In the genomic region with DNA sequence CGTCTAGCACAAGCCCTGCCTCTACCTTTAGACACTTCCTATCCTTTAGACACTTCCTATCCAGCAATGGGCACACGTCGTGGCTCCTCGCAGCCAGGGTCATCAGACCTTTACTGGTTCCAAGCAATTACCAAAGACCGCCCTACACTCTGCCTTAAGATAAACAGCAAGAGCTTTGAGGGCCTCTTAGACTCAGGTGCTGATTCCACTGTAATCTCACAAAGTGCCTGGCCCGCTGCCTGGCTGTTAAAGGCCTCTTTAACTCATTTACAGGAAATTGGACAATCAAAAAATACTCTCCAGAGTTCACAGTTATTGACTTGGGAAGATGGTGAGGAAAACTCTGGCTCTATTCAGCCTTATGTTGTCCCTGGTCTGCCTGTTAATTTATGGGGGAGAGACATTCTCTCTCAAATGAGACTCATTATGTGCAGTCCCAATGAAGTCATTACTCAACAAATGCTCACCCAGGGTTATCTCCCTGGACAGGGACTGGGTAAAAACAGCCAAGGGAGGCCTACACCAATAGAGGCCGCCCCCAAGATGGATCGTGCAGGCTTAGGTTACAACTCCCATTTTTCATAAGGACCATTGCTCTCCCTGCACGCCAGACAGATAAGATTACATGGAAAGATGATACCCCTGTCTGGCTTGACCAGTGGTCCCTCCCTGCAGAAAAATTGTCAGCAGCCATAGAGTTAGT, we compare ENCODE assay signal across 21 mouse cellular contexts. TPM values are rescaled to one million over a fixed set of nuclear protein-coding genes. Genes with fewer than 3 reads are reported as not detected.
A peak's percentile ranks its signal among the peaks of the same experiment; 100 is the strongest.
DNase-seq lines count a peak whose midpoint lies in the region; ATAC-seq and TF ChIP-seq lines count a peak whose summit lies in the region.
"Not testable (repeated sequence)": the region's sequence is repeated elsewhere in the genome, so short reads cannot be mapped to it uniquely, and the experiment has no call there.
"Had no signal": no experiment of that assay in that cellular context is flagged by ENCODE, and none has a peak within 500 bp of the region (broad histone marks: within the 10 kb centered on the region; RNA-seq: fewer than 3 reads in every experiment).

No protein-coding gene starts in this region.

- ATAC-seq in kidney, embryonic 14.5 days (ENCODE audit: low FRiP score, low TSS enrichment): peak; percentile 55; the same call in 1 of the 2 replicates
- not testable (repeated sequence) for ATAC-seq in kidney, postnatal 0 days (replicated peaks; ENCODE audit: low FRiP score, low read depth)

- not testable (repeated sequence) for TF ChIP-seq POLR2A in lung, adult 2 months (IDR thresholded peaks at IDR 0.05; ENCODE audit: borderline replicate concordance, extremely low read depth, low read depth, low read length)

- peak; percentile 8 for DNase-seq in cerebellum, adult 9-11 months
- peak; percentile 22 for DNase-seq in embryo, embryonic 11 days
- DNase-seq in kidney, postnatal 0 days (ENCODE audit: low spot score): peak; percentile 56
- peak; percentile 43 for DNase-seq in lung, adult 2 months
- DNase-seq in lung, postnatal 14 days: peak; percentile 58
- peak; percentile 46 to 73 for DNase-seq in lung, postnatal 4 days
- peak; percentile 22 for DNase-seq in neural tube, embryonic 10.5 days (ENCODE audit: extremely low spot score, low spot score)

- H3K9me3 ChIP-seq in kidney, embryonic 14.5 days (ENCODE audit: control insufficient read depth, low read length); kidney, postnatal 0 days (replicated peaks; ENCODE audit: low read length): not testable (repeated sequence)

- H3K4me2 ChIP-seq in kidney, embryonic 14.5 days (replicated peaks; ENCODE audit: low read depth, low read length); kidney, postnatal 0 days (ENCODE audit: low read length): not testable (repeated sequence)

- H3K4me1 ChIP-seq in kidney, embryonic 14.5 days (ENCODE audit: control insufficient read depth, insufficient read depth, low read length): peaks cover 11% of the 10 kb centered on the region; the same call in 1 of the 2 replicates
- H3K4me1 ChIP-seq in kidney, postnatal 0 days (replicated peaks; ENCODE audit: insufficient read depth, low read length); lung, adult 2 months (ENCODE audit: control insufficient read depth, insufficient read depth, low read length): not testable (repeated sequence)

- not testable (repeated sequence) for H3K9ac ChIP-seq in kidney, embryonic 14.5 days (ENCODE audit: low read depth, low read length); kidney, postnatal 0 days (ENCODE audit: low read depth, low read length)

- 21% methylated on average over 9 of the region's 9 CpGs for WGBS in kidney, embryonic 14.5 days
- 37% methylated on average over 9 of the region's 9 CpGs for WGBS in kidney, postnatal 0 days
- WGBS in lung, adult 2 months: 58% methylated on average over 9 of the region's 9 CpGs

- not testable (repeated sequence) for H3K27me3 ChIP-seq in kidney, embryonic 14.5 days (ENCODE audit: control insufficient read depth, insufficient read depth, low read length); kidney, postnatal 0 days (ENCODE audit: insufficient read depth, low read length)

- H3K36me3 ChIP-seq in kidney, embryonic 14.5 days (ENCODE audit: control insufficient read depth, insufficient read depth, low read length); kidney, postnatal 0 days (ENCODE audit: insufficient read depth, low read length): not testable (repeated sequence)

- H3K4me3 ChIP-seq in kidney, embryonic 14.5 days (ENCODE audit: low read length); kidney, postnatal 0 days (replicated peaks; ENCODE audit: low read depth, low read length); lung, adult 2 months (replicated peaks; ENCODE audit: extremely low read depth, low read depth, low read length): not testable (repeated sequence)

- not testable (repeated sequence) for H3K27ac ChIP-seq in kidney, embryonic 14.5 days (ENCODE audit: low read depth, low read length); kidney, postnatal 0 days

- TF ChIP-seq CTCF in kidney, postnatal 0 days (IDR thresholded peaks at IDR 0.05; ENCODE audit: low read depth); lung, adult 2 months (IDR thresholded peaks at IDR 0.05; ENCODE audit: insufficient read depth, low read length): not testable (repeated sequence)

RNA-seq across cellular contexts. Expression of gene Krtap5-1, which starts 10.9 kb away (rescaled TPM):
- polyA plus RNA-seq in kidney, embryonic 14.5 days (2014; fragmentation: Nextera tagmentation; extraction: Ambion mirVana): not detected in 2 replicates
- polyA plus RNA-seq in kidney, postnatal 0 days (2015; fragmentation: Nextera tagmentation; extraction: Ambion mirVana): not detected in 2 replicates
- polyA plus RNA-seq in lung, adult 2 months (2012; rRNA removed): not detected in 2 replicates
- polyA plus RNA-seq: cortical plate, adult 2 months; embryonic facial prominence, embryonic 11.5 days; embryonic facial prominence, embryonic 14.5 days; forebrain, embryonic 10.5 days; forebrain, embryonic 13.5 days; forebrain, embryonic 16.5 days; G1E; heart, embryonic 11.5 days; heart, embryonic 14.5 days; heart, postnatal 0 days; hindbrain, embryonic 12.5 days; hindbrain, embryonic 15.5 days; Patski had no signal

RNA-seq across cellular contexts. Expression of gene Gm4559, which starts 11.9 kb away (rescaled TPM):
- polyA plus RNA-seq in kidney, embryonic 14.5 days (2014; fragmentation: Nextera tagmentation; extraction: Ambion mirVana): not detected in 2 replicates
- polyA plus RNA-seq in kidney, postnatal 0 days (2015; fragmentation: Nextera tagmentation; extraction: Ambion mirVana): not detected in 2 replicates
- not detected in 2 replicates for polyA plus RNA-seq in lung, adult 2 months (2012; rRNA removed)
- polyA plus RNA-seq: cortical plate, adult 2 months; embryonic facial prominence, embryonic 11.5 days; embryonic facial prominence, embryonic 14.5 days; forebrain, embryonic 10.5 days; forebrain, embryonic 13.5 days; forebrain, embryonic 16.5 days; G1E; heart, embryonic 11.5 days; heart, embryonic 14.5 days; heart, postnatal 0 days; hindbrain, embryonic 12.5 days; hindbrain, embryonic 15.5 days; Patski had no signal

RNA-seq across cellular contexts. Expression of gene Krtap5-4, which starts 17.3 kb away (rescaled TPM):
- not detected in 2 replicates for polyA plus RNA-seq in kidney, embryonic 14.5 days (2014; fragmentation: Nextera tagmentation; extraction: Ambion mirVana)
- not detected in 2 replicates for polyA plus RNA-seq in kidney, postnatal 0 days (2015; fragmentation: Nextera tagmentation; extraction: Ambion mirVana)
- polyA plus RNA-seq in lung, adult 2 months (2012; rRNA removed): not detected in 2 replicates
- polyA plus RNA-seq: cortical plate, adult 2 months; embryonic facial prominence, embryonic 14.5 days; forebrain, embryonic 10.5 days; forebrain, embryonic 13.5 days; forebrain, embryonic 16.5 days; G1E; heart, postnatal 0 days; hindbrain, embryonic 12.5 days; hindbrain, embryonic 15.5 days; Patski had no signal

RNA-seq across cellular contexts. Expression of gene Gm2431, which starts 27.9 kb away (rescaled TPM):
- not detected in 2 replicates for polyA plus RNA-seq in kidney, embryonic 14.5 days (2014; fragmentation: Nextera tagmentation; extraction: Ambion mirVana)
- not detected in 2 replicates for polyA plus RNA-seq in kidney, postnatal 0 days (2015; fragmentation: Nextera tagmentation; extraction: Ambion mirVana)
- polyA plus RNA-seq in lung, adult 2 months (2012; rRNA removed): not detected in 2 replicates
- polyA plus RNA-seq: cortical plate, adult 2 months; embryonic facial prominence, embryonic 11.5 days; embryonic facial prominence, embryonic 14.5 days; forebrain, embryonic 10.5 days; forebrain, embryonic 13.5 days; forebrain, embryonic 16.5 days; G1E; heart, embryonic 11.5 days; heart, embryonic 14.5 days; heart, postnatal 0 days; hindbrain, embryonic 12.5 days; hindbrain, embryonic 15.5 days; Patski had no signal

RNA-seq across cellular contexts. Expression of gene Gm40460, which starts 45.2 kb away (rescaled TPM):
- not detected in 2 replicates for polyA plus RNA-seq in kidney, embryonic 14.5 days (2014; fragmentation: Nextera tagmentation; extraction: Ambion mirVana)
- not detected in 2 replicates for polyA plus RNA-seq in kidney, postnatal 0 days (2015; fragmentation: Nextera tagmentation; extraction: Ambion mirVana)
- not detected in 2 replicates for polyA plus RNA-seq in lung, adult 2 months (2012; rRNA removed)
- polyA plus RNA-seq: cortical plate, adult 2 months; embryonic facial prominence, embryonic 11.5 days; embryonic facial prominence, embryonic 14.5 days; forebrain, embryonic 10.5 days; forebrain, embryonic 13.5 days; forebrain, embryonic 16.5 days; G1E; heart, embryonic 11.5 days; heart, embryonic 14.5 days; heart, postnatal 0 days; hindbrain, embryonic 12.5 days; hindbrain, embryonic 15.5 days; Patski had no signal

Comparison
In these comparisons a context has a peak if more than half of its experiments do, and no peak if none do; other contexts are left out.
1. DNase-seq: peak in every context shown above with its lines; median percentile 60 in lung, postnatal 4 days; 58 in lung, postnatal 14 days; 56 in kidney, postnatal 0 days; 43 in lung, adult 2 months; 22 in embryo, embryonic 11 days; 22 in neural tube, embryonic 10.5 days; 8 in cerebellum, adult 9-11 months.